8 mouse cellular contexts compared by ENCODE assay signal in genomic region chr3:87960191-87960585, GRCm38 (mm10). TPM values are rescaled to one million over a fixed set of nuclear protein-coding genes. Genes with fewer than 3 reads are reported as not detected.
DNase-seq lines count a peak whose midpoint lies in the region; ATAC-seq and TF ChIP-seq lines count a peak whose summit lies in the region.

No protein-coding gene starts in this region.

- H3K9me3 ChIP-seq in kidney, embryonic 15.5 days (replicated peaks) = no peaks in the 10 kb centered on the region
- H3K9me3 ChIP-seq in embryonic facial prominence, embryonic 10.5 days = no peaks in the 10 kb centered on the region
- H3K9me3 ChIP-seq in hindbrain, postnatal 0 days (ENCODE audit: low read length) = no peaks in the 10 kb centered on the region
- H3K9me3 ChIP-seq in midbrain, postnatal 0 days (ENCODE audit: low read length) = no peaks in the 10 kb centered on the region

- peaks cover 32% of the 10 kb centered on the region for H3K4me1 ChIP-seq in kidney, embryonic 15.5 days
- H3K4me1 ChIP-seq in embryonic facial prominence, embryonic 10.5 days = peaks cover 43% of the 10 kb centered on the region
- peaks cover 6% of the 10 kb centered on the region for H3K4me1 ChIP-seq in hindbrain, postnatal 0 days (ENCODE audit: insufficient read depth, low read length)
- H3K4me1 ChIP-seq in midbrain, postnatal 0 days (ENCODE audit: insufficient read depth, low read length) = no peaks in the 10 kb centered on the region

- no peaks in the 10 kb centered on the region for H3K36me3 ChIP-seq in kidney, embryonic 15.5 days
- peaks cover 1% of the 10 kb centered on the region for H3K36me3 ChIP-seq in embryonic facial prominence, embryonic 10.5 days (replicated peaks)
- no peaks in the 10 kb centered on the region for H3K36me3 ChIP-seq in hindbrain, postnatal 0 days (ENCODE audit: insufficient read depth, low read length)
- H3K36me3 ChIP-seq in midbrain, postnatal 0 days (ENCODE audit: insufficient read depth, low read length) = no peaks in the 10 kb centered on the region

- H3K4me2 ChIP-seq in kidney, embryonic 15.5 days = peak overlapping the region; percentile 87
- H3K4me2 ChIP-seq in hindbrain, postnatal 0 days (ENCODE audit: low read depth, low read length) = peak overlapping the region; percentile 91
- H3K4me2 ChIP-seq in midbrain, postnatal 0 days (ENCODE audit: low read depth, low read length, poor library complexity, severe bottlenecking) = peak overlapping the region; percentile 75

- peak overlapping the region; percentile 71 for H3K9ac ChIP-seq in kidney, embryonic 15.5 days
- peak overlapping the region; percentile 61 for H3K9ac ChIP-seq in hindbrain, postnatal 0 days (replicated peaks; ENCODE audit: low read length)
- peak overlapping the region; percentile 55 for H3K9ac ChIP-seq in midbrain, postnatal 0 days (replicated peaks; ENCODE audit: low read length, poor library complexity, severe bottlenecking)

- no peak for TF ChIP-seq CTCF in hindbrain, postnatal 0 days (IDR thresholded peaks at IDR 0.05; ENCODE audit: low read depth)
- no peak for TF ChIP-seq CTCF in midbrain, postnatal 0 days (IDR thresholded peaks at IDR 0.05)

- ATAC-seq in kidney, embryonic 15.5 days (replicated peaks; ENCODE audit: low FRiP score) = no peak; the same call in 1 of the 2 replicates
- ATAC-seq in hindbrain, postnatal 0 days = no peak
- no peak for ATAC-seq in midbrain, postnatal 0 days (ENCODE audit: low FRiP score)

- peak overlapping the region; percentile 53 for H3K4me3 ChIP-seq in kidney, embryonic 15.5 days (replicated peaks)
- H3K4me3 ChIP-seq in embryonic facial prominence, embryonic 10.5 days = peak overlapping the region; percentile 61
- H3K4me3 ChIP-seq in hindbrain, postnatal 0 days (ENCODE audit: low read length) = peak overlapping the region; percentile 49
- peak overlapping the region; percentile 42 for H3K4me3 ChIP-seq in midbrain, postnatal 0 days (ENCODE audit: low read depth, low read length)

- H3K27ac ChIP-seq in kidney, embryonic 15.5 days = peak overlapping the region; percentile 98
- H3K27ac ChIP-seq in embryonic facial prominence, embryonic 10.5 days (replicated peaks) = peak overlapping the region; percentile 94
- peak overlapping the region; percentile 61; the same call in 1 of the 2 replicates for H3K27ac ChIP-seq in hindbrain, postnatal 0 days
- H3K27ac ChIP-seq in midbrain, postnatal 0 days (ENCODE audit: low read depth, low read length) = peak overlapping the region; percentile 52; the same call in 1 of the 2 replicates

- 8% methylated on average over 10 of the region's 10 CpGs for WGBS in kidney, embryonic 15.5 days
- whole genome bisulfite sequencing in embryonic facial prominence, embryonic 10.5 days = 6% methylated on average over 10 of the region's 10 CpGs
- WGBS in hindbrain, postnatal 0 days = 8% methylated on average over 10 of the region's 10 CpGs
- WGBS in midbrain, postnatal 0 days = 4% methylated on average over 10 of the region's 10 CpGs

- no peak for DNase-seq in kidney, adult 8-10 months
- DNase-seq in embryonic facial prominence, embryonic 10.5 days (ENCODE audit: low spot score) = peak; percentile 39
- no peak for DNase-seq in hindbrain, postnatal 0 days (ENCODE audit: low spot score)
- DNase-seq in midbrain, postnatal 0 days (ENCODE audit: low spot score) = no peak
- no peak for DNase-seq in urinary bladder, postnatal 4 days (ENCODE audit: low spot score in 2 of 2)
- DNase-seq in adrenal gland, adult (ENCODE audit: inconsistent age in 2 of 2, low spot score in 1 of 2) = no peak
- DNase-seq in cerebellum, adult 8-10 months = no peak

- H3K27me3 ChIP-seq in kidney, embryonic 15.5 days = no peaks in the 10 kb centered on the region
- H3K27me3 ChIP-seq in embryonic facial prominence, embryonic 10.5 days (replicated peaks; ENCODE audit: low read depth, poor library complexity, severe bottlenecking) = peaks cover 5% of the 10 kb centered on the region; the same call in 1 of the 2 replicates
- H3K27me3 ChIP-seq in hindbrain, postnatal 0 days (ENCODE audit: insufficient read depth, low read length) = no peaks in the 10 kb centered on the region
- 0 out of 2 replicates have a peak, but pooled peaks cover 3% of the 10 kb centered on the region for H3K27me3 ChIP-seq in midbrain, postnatal 0 days (ENCODE audit: insufficient read depth, low read length)

RNA-seq across cellular contexts. Expression of gene Nes, which starts 10.7 kb away (rescaled TPM):
- polyA plus RNA-seq in kidney, embryonic 15.5 days (2015; fragmentation: Nextera tagmentation; extraction: Ambion mirVana) = 31.1 and 34.6 TPM in 2 replicates
- polyA plus RNA-seq in embryonic facial prominence, embryonic 10.5 days (2016; fragmentation: Nextera tagmentation; extraction: Ambion mirVana) = 35.3 and 46.2 TPM in 2 replicates
- total RNA-seq in hindbrain, postnatal 0 days (2014; rRNA removed) = 37.2 and 40.0 TPM in 2 replicates
- 14.9 and 15.7 TPM in 2 replicates for polyA plus RNA-seq in hindbrain, postnatal 0 days (2015; fragmentation: Nextera tagmentation; extraction: Ambion mirVana)
- 22.4 and 37.1 TPM in 2 replicates for total RNA-seq in midbrain, postnatal 0 days (2014; rRNA removed)
- 8.2 and 8.8 TPM in 2 replicates for polyA plus RNA-seq in midbrain, postnatal 0 days (2015; fragmentation: Nextera tagmentation; extraction: Ambion mirVana)

RNA-seq across cellular contexts. Expression of gene Crabp2, which starts 11.7 kb away (rescaled TPM):
- 81.1 and 82.3 TPM in 2 replicates for polyA plus RNA-seq in kidney, embryonic 15.5 days (2015; fragmentation: Nextera tagmentation; extraction: Ambion mirVana)
- 686 and 800 TPM in 2 replicates for polyA plus RNA-seq in embryonic facial prominence, embryonic 10.5 days (2016; fragmentation: Nextera tagmentation; extraction: Ambion mirVana)
- total RNA-seq in hindbrain, postnatal 0 days (2014; rRNA removed) = 9.8 and 28.6 TPM in 2 replicates
- 44.5 and 46.3 TPM in 2 replicates for polyA plus RNA-seq in hindbrain, postnatal 0 days (2015; fragmentation: Nextera tagmentation; extraction: Ambion mirVana)
- 19.2 and 27.1 TPM in 2 replicates for total RNA-seq in midbrain, postnatal 0 days (2014; rRNA removed)
- 49.0 and 50.8 TPM in 2 replicates for polyA plus RNA-seq in midbrain, postnatal 0 days (2015; fragmentation: Nextera tagmentation; extraction: Ambion mirVana)

RNA-seq across cellular contexts. Expression of gene Rrnad1, which starts 29.7 kb away (rescaled TPM):
- polyA plus RNA-seq in kidney, embryonic 15.5 days (2015; fragmentation: Nextera tagmentation; extraction: Ambion mirVana) = 17.7 and 23.0 TPM in 2 replicates
- 20.6 and 21.5 TPM in 2 replicates for polyA plus RNA-seq in embryonic facial prominence, embryonic 10.5 days (2016; fragmentation: Nextera tagmentation; extraction: Ambion mirVana)
- total RNA-seq in hindbrain, postnatal 0 days (2014; rRNA removed) = 19.4 and 36.4 TPM in 2 replicates
- 18.1 and 19.3 TPM in 2 replicates for polyA plus RNA-seq in hindbrain, postnatal 0 days (2015; fragmentation: Nextera tagmentation; extraction: Ambion mirVana)
- total RNA-seq in midbrain, postnatal 0 days (2014; rRNA removed) = 27.8 and 28.2 TPM in 2 replicates
- 17.6 and 19.1 TPM in 2 replicates for polyA plus RNA-seq in midbrain, postnatal 0 days (2015; fragmentation: Nextera tagmentation; extraction: Ambion mirVana)

RNA-seq across cellular contexts. Expression of gene Isg20l2, which starts 30.1 kb away (rescaled TPM):
- 62.5 and 64.3 TPM in 2 replicates for polyA plus RNA-seq in kidney, embryonic 15.5 days (2015; fragmentation: Nextera tagmentation; extraction: Ambion mirVana)
- 78.0 and 81.3 TPM in 2 replicates for polyA plus RNA-seq in embryonic facial prominence, embryonic 10.5 days (2016; fragmentation: Nextera tagmentation; extraction: Ambion mirVana)
- 23.8 and 26.2 TPM in 2 replicates for total RNA-seq in hindbrain, postnatal 0 days (2014; rRNA removed)
- 19.1 and 20.1 TPM in 2 replicates for polyA plus RNA-seq in hindbrain, postnatal 0 days (2015; fragmentation: Nextera tagmentation; extraction: Ambion mirVana)
- 20.5 and 21.0 TPM in 2 replicates for total RNA-seq in midbrain, postnatal 0 days (2014; rRNA removed)
- polyA plus RNA-seq in midbrain, postnatal 0 days (2015; fragmentation: Nextera tagmentation; extraction: Ambion mirVana) = 13.6 and 14.7 TPM in 2 replicates

RNA-seq across cellular contexts. Expression of gene Bcan, which starts 39.8 kb away (rescaled TPM):
- 0.17 and 0.33 TPM in 2 replicates for polyA plus RNA-seq in kidney, embryonic 15.5 days (2015; fragmentation: Nextera tagmentation; extraction: Ambion mirVana)
- 0.32 and 0.41 TPM in 2 replicates for polyA plus RNA-seq in embryonic facial prominence, embryonic 10.5 days (2016; fragmentation: Nextera tagmentation; extraction: Ambion mirVana)
- 318 and 347 TPM in 2 replicates for total RNA-seq in hindbrain, postnatal 0 days (2014; rRNA removed)
- 229 and 237 TPM in 2 replicates for polyA plus RNA-seq in hindbrain, postnatal 0 days (2015; fragmentation: Nextera tagmentation; extraction: Ambion mirVana)
- total RNA-seq in midbrain, postnatal 0 days (2014; rRNA removed) = 248 and 284 TPM in 2 replicates
- 180 and 212 TPM in 2 replicates for polyA plus RNA-seq in midbrain, postnatal 0 days (2015; fragmentation: Nextera tagmentation; extraction: Ambion mirVana)
